Mouse (Mus musculus): ENCODE data around the gene Klkb1. TPM values are rescaled to one million over a fixed set of nuclear protein-coding genes. Genes with fewer than 3 reads are reported as not detected.
"Not testable (repeated sequence)": the region's sequence is repeated elsewhere in the genome, so short reads cannot be mapped to it uniquely, and the experiment has no call there.

Gene Klkb1
- total and polyA plus RNA-seq, 2 experiments from 2014 or later, result not detected

DNA sequence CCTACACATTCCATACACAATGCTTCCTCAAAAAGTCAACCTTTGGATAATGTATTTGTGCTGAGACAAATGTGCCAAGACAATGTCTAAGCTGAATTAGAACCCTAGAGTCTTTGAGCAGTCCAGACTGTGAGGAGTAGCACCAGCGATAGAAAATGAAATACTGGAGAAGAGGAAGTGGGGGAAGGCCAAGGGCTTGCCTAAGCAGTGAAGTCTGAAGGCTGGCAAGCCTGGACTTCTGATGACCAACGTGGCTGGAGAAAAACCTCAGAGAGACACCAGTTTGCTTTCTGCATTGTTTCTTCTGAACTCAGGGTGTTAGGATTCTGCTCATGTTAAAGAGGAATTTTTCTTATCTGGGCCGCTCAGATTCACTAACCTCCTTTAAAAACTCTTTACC, 36.2 kb upstream of the Klkb1 start:
- no peaks in the 10 kb centered on the region for H3K27me3 ChIP-seq (ENCODE audit: control insufficient read depth, insufficient read depth, low read length)
- 70% methylated on average over 3 of the region's 3 CpGs for WGBS
- no peak for DNase-seq (ENCODE audit: low spot score)
- TF ChIP-seq EP300 (IDR thresholded peaks at IDR 0.05; ENCODE audit: low read depth), result no peak
- TF ChIP-seq CTCF (IDR thresholded peaks at IDR 0.05; ENCODE audit: low read depth), result no peak
- no peaks in the 10 kb centered on the region for H3K4me1 ChIP-seq (ENCODE audit: control insufficient read depth, insufficient read depth)
- no peaks in the 10 kb centered on the region for H3K9me3 ChIP-seq (replicated peaks; ENCODE audit: control insufficient read depth, low read length)
- ATAC-seq (ENCODE audit: insufficient read depth, low read depth), result no peak
- H3K27ac ChIP-seq (ENCODE audit: low read depth), result no peak overlapping the region
- no peak overlapping the region for H3K4me2 ChIP-seq (ENCODE audit: low read depth, low read length)
- H3K36me3 ChIP-seq (replicated peaks; ENCODE audit: control insufficient read depth, insufficient read depth, low read length), result no peaks in the 10 kb centered on the region
- H3K4me3 ChIP-seq (ENCODE audit: low read depth, low read length), result no peak overlapping the region
- H3K9ac ChIP-seq (replicated peaks; ENCODE audit: low read depth, low read length), result no peak overlapping the region

GRCm38 (mm10) chr8:45329206-45329980, 34.7 kb upstream of the Klkb1 start:
- Histone ChIP-seq H3K27ac (ENCODE audit: low read depth) (no peak overlapping the region), H3K9me3 (replicated peaks; ENCODE audit: control insufficient read depth, low read length) (no peaks in the 10 kb centered on the region), H3K36me3 (replicated peaks; ENCODE audit: control insufficient read depth, insufficient read depth, low read length) (no peaks in the 10 kb centered on the region), H3K4me3 (ENCODE audit: low read depth, low read length) (no peak overlapping the region), H3K4me1 (ENCODE audit: control insufficient read depth, insufficient read depth) (no peaks in the 10 kb centered on the region), H3K4me2 (ENCODE audit: low read depth, low read length) (no peak overlapping the region), H3K27me3 (ENCODE audit: control insufficient read depth, insufficient read depth, low read length) (no peaks in the 10 kb centered on the region), H3K9ac (replicated peaks; ENCODE audit: low read depth, low read length) (no peak overlapping the region)
- DNase-seq (ENCODE audit: low spot score) (no peak), ATAC-seq (ENCODE audit: insufficient read depth, low read depth) (no peak)
- TF ChIP-seq EP300 (IDR thresholded peaks at IDR 0.05; ENCODE audit: low read depth) (no peak), CTCF (IDR thresholded peaks at IDR 0.05; ENCODE audit: low read depth) (no peak)
- WGBS, result 83% methylated on average over 6 of the region's 6 CpGs

DNA sequence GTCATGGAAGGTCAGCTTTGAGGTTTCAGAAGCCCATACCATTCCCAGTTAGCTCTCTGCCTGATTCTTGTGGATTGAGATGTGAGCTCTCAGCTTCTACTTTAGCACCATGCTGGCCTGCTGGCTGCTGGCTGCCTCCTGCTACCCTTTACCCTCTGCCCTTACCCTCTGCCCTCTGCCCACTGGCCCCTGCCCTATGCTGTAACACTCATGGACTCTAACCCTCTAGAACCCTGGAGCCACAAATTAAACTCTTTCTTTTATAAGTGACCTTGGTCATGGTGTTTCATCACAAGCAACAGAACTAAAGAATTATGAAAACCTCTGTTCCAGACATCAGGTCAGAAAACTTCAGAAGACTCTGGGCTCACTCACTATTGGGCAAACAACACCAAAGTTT, 32.4 kb upstream of the Klkb1 start:
- not testable (repeated sequence) for H3K9me3 ChIP-seq (replicated peaks; ENCODE audit: control insufficient read depth, low read length); H3K9ac ChIP-seq (replicated peaks; ENCODE audit: low read depth, low read length); H3K4me1 ChIP-seq (ENCODE audit: control insufficient read depth, insufficient read depth); H3K27me3 ChIP-seq (ENCODE audit: control insufficient read depth, insufficient read depth, low read length); H3K4me2 ChIP-seq (ENCODE audit: low read depth, low read length); ATAC-seq (ENCODE audit: insufficient read depth, low read depth); H3K27ac ChIP-seq (ENCODE audit: low read depth); H3K4me3 ChIP-seq (ENCODE audit: low read depth, low read length); H3K36me3 ChIP-seq (replicated peaks; ENCODE audit: control insufficient read depth, insufficient read depth, low read length); DNase-seq (ENCODE audit: low spot score)

DNA sequence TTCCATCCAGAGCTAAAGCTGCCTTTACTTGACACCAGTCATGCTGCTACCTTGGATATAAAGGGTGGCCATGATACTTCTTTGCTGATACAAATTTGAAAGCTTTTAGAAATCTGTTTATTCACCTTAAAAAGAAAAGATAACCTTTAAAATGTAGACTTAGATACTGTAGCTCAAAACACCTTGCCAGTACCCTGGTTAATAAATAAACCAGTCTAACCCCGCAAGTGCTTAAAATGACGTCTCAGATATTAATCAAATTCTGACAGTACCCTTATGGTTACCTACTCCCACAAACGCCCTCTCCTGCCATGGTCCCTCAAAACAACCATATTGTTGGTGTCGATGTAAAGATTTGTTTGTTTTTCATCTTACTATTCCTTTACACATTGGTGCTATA, 29.5 kb upstream of the Klkb1 start:
- H3K4me1 ChIP-seq (ENCODE audit: control insufficient read depth, insufficient read depth), result no peaks in the 10 kb centered on the region
- no peak for DNase-seq (ENCODE audit: low spot score)
- H3K4me2 ChIP-seq (ENCODE audit: low read depth, low read length), result no peak overlapping the region
- H3K9me3 ChIP-seq (replicated peaks; ENCODE audit: control insufficient read depth, low read length), result no peaks in the 10 kb centered on the region
- H3K27ac ChIP-seq (ENCODE audit: low read depth), result no peak overlapping the region
- TF ChIP-seq CTCF (IDR thresholded peaks at IDR 0.05; ENCODE audit: low read depth) (no peak), EP300 (IDR thresholded peaks at IDR 0.05; ENCODE audit: low read depth) (no peak)
- H3K9ac ChIP-seq (replicated peaks; ENCODE audit: low read depth, low read length), result no peak overlapping the region
- no peak for ATAC-seq (ENCODE audit: insufficient read depth, low read depth)
- H3K27me3 ChIP-seq (ENCODE audit: control insufficient read depth, insufficient read depth, low read length), result no peaks in the 10 kb centered on the region
- H3K36me3 ChIP-seq (replicated peaks; ENCODE audit: control insufficient read depth, insufficient read depth, low read length), result no peaks in the 10 kb centered on the region
- 72% methylated on average over 4 of the region's 4 CpGs for WGBS
- H3K4me3 ChIP-seq (ENCODE audit: low read depth, low read length), result no peak overlapping the region

DNA sequence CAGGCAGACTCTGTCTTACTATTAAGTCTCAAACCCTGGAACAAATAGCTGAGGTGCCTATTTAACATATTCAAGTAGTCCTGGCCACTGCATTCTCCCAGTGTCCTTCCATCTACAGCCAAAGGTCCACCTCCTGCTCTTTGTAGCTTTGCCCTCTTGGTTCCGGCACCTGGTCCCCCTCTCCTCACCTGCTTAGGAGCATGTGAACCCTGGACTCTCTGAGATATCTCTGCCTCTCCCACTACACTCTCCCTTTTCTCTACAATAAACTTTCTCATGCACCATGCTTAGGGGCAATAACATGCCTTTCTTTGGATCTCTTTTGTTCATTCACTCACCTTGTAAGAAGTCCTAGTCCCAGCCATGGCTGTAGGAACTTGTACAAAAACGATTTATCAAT, 26.7 kb upstream of the Klkb1 start:
- no peaks in the 10 kb centered on the region for H3K36me3 ChIP-seq (replicated peaks; ENCODE audit: control insufficient read depth, insufficient read depth, low read length)
- no peak overlapping the region for H3K27ac ChIP-seq (ENCODE audit: low read depth)
- no peak for TF ChIP-seq CTCF (IDR thresholded peaks at IDR 0.05; ENCODE audit: low read depth)
- no peak for TF ChIP-seq EP300 (IDR thresholded peaks at IDR 0.05; ENCODE audit: low read depth)
- no peaks in the 10 kb centered on the region for H3K4me1 ChIP-seq (ENCODE audit: control insufficient read depth, insufficient read depth)
- no peak for ATAC-seq (ENCODE audit: insufficient read depth, low read depth)
- DNase-seq (ENCODE audit: low spot score), result no peak
- no peak overlapping the region for H3K4me2 ChIP-seq (ENCODE audit: low read depth, low read length)
- H3K9ac ChIP-seq (replicated peaks; ENCODE audit: low read depth, low read length), result no peak overlapping the region
- H3K27me3 ChIP-seq (ENCODE audit: control insufficient read depth, insufficient read depth, low read length), result no peaks in the 10 kb centered on the region
- H3K4me3 ChIP-seq (ENCODE audit: low read depth, low read length), result no peak overlapping the region
- WGBS, result 83% methylated on average over 2 of the region's 2 CpGs
- H3K9me3 ChIP-seq (replicated peaks; ENCODE audit: control insufficient read depth, low read length), result no peaks in the 10 kb centered on the region

DNA sequence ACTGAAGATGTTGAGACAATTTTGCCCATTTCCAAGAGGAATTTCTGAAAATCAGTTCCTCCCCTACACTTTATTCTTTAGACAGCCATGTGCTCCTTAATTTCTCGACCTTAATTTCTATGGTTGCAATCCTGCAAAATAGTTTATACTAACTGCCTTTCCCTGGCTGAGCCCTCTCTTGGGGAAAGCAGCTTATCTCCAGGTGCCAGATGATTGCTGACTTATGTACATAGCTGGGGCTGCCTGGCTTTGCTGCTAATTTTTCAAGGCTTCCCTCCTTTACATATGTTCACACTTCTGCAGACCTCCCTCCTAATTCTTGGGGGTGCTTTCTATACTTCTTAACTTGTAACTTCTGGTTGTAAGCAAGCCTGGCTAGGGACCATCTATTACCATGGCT, 26.3 kb upstream of the Klkb1 start:
- ATAC-seq (ENCODE audit: insufficient read depth, low read depth), result no peak
- WGBS, result 18% methylated on average over 1 of the region's 1 CpGs
- Histone ChIP-seq H3K4me2 (ENCODE audit: low read depth, low read length) (no peak overlapping the region), H3K9ac (replicated peaks; ENCODE audit: low read depth, low read length) (no peak overlapping the region), H3K27me3 (ENCODE audit: control insufficient read depth, insufficient read depth, low read length) (no peaks in the 10 kb centered on the region), H3K4me3 (ENCODE audit: low read depth, low read length) (no peak overlapping the region), H3K4me1 (ENCODE audit: control insufficient read depth, insufficient read depth) (no peaks in the 10 kb centered on the region), H3K27ac (ENCODE audit: low read depth) (no peak overlapping the region), H3K9me3 (replicated peaks; ENCODE audit: control insufficient read depth, low read length) (no peaks in the 10 kb centered on the region), H3K36me3 (replicated peaks; ENCODE audit: control insufficient read depth, insufficient read depth, low read length) (no peaks in the 10 kb centered on the region)
- DNase-seq (ENCODE audit: low spot score), result no peak
- no peak for TF ChIP-seq EP300 (IDR thresholded peaks at IDR 0.05; ENCODE audit: low read depth)
- TF ChIP-seq CTCF (IDR thresholded peaks at IDR 0.05; ENCODE audit: low read depth), result no peak

Measured in heart, postnatal 0 days (tissue).